Mouse (Mus musculus): ENCODE data around the gene Lrrc36.

DNA sequence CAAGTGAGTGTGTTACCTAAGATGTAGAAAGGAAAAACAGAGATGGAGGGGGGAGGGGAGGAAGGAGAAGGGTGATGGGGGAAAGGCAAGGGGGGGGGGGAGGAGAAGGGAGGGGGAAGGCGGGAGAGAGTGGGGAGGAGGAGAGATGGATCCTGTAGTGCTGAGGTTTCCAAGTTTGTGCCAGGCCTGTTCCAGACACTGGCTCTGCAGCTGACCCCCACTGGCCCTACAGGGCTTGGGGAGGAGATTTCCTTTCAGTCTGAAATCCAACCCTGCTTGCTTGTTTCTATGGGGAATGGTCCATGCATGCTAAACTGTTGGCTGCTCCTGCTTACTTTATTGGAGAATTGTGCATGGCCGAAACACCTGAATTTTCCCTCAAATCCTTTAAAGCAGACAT, 95.4 kb downstream of the Lrrc36 start:
- TF ChIP-seq POLR2A (IDR thresholded peaks at IDR 0.05; ENCODE audit: low read depth, low read length) (no peak), CTCF (IDR thresholded peaks at IDR 0.05; ENCODE audit: borderline replicate concordance, insufficient read depth, low read length) (no peak)
